Mouse (Mus musculus) Muller cell, postnatal 12 days (primary cell): Measurements from ENCODE around the gene Gabra6.
A peak's percentile ranks its signal among the peaks of the same experiment; 100 is the strongest.

Source experiments
- DNase-seq: peaks from one replicate; pipeline ENCODE4 v3.0.0-alpha.2; 2015; ENCODE audit errors: inconsistent ontology term

Gabra6 gene

GRCm38 (mm10) chr11:42320882-42321281 lies at the start of gene Gabra6:
Gabra6 (minus strand) TSS chr11:42321072.
- peak; percentile 6 for DNase-seq

GRCm38 (mm10) chr11:42365544-42365943 lies 44.7 kb upstream of the Gabra6 start:
- DNase-seq, result no peak

GRCm38 (mm10) chr11:42332121-42332520 lies 11.2 kb upstream of the Gabra6 start:
- no peak for DNase-seq

GRCm38 (mm10) chr11:42326262-42326661 lies 5.4 kb upstream of the Gabra6 start:
- DNase-seq, result peak; percentile 86

GRCm38 (mm10) chr11:42321560-42321959 lies 688 bp upstream of the Gabra6 start:
- DNase-seq, result no peak

GRCm38 (mm10) chr11:42319521-42319920 lies 1.4 kb downstream of the Gabra6 start:
- no peak for DNase-seq

- no peak for DNase-seq
Observed at GRCm38 (mm10) chr11:42319101-42319500, 1.8 kb downstream of the Gabra6 start.

GRCm38 (mm10) chr11:42317985-42318384 lies 2.9 kb downstream of the Gabra6 start:
- DNase-seq, result no peak

GRCm38 (mm10) chr11:42314850-42315249 lies 6.0 kb downstream of the Gabra6 start:
- DNase-seq, result no peak

GRCm38 (mm10) chr11:42310892-42311291 lies 10.0 kb downstream of the Gabra6 start:
- DNase-seq, result no peak

GRCm38 (mm10) chr11:42309086-42309485 lies 11.8 kb downstream of the Gabra6 start:
- DNase-seq, result no peak

GRCm38 (mm10) chr11:42306095-42306494 lies 14.8 kb downstream of the Gabra6 start:
- no peak for DNase-seq

- no peak for DNase-seq
Observed at GRCm38 (mm10) chr11:42258978-42259377, 61.9 kb downstream of the Gabra6 start.
